Mouse (Mus musculus): ENCODE measurements around the gene Susd6. TPM values are rescaled to one million over a fixed set of nuclear protein-coding genes. Genes with fewer than 3 reads are reported as not detected.

The Susd6 gene
- polyA plus RNA-seq, 1 experiment from 2014 or later, result 22.3 TPM

- no peak overlapping the region for H3K9ac ChIP-seq (ENCODE audit: low read length)
- no peak overlapping the region for H3K4me2 ChIP-seq (ENCODE audit: low read length)
- H3K9me3 ChIP-seq (ENCODE audit: control insufficient read depth, low read length), result no peaks in the 10 kb centered on the region
- no peak overlapping the region for H3K4me3 ChIP-seq (ENCODE audit: control insufficient read depth in 1 of 2, insufficient read depth in 1 of 2, low read depth in 1 of 2, low read length in 2 of 2)
- no peaks in the 10 kb centered on the region for H3K36me3 ChIP-seq (ENCODE audit: control insufficient read depth, insufficient read depth, low read length)
- H3K27ac ChIP-seq (replicated peaks in 1 of 2; ENCODE audit: control insufficient read depth in 1 of 2, insufficient read depth in 1 of 2, low read depth in 2 of 2, low read length in 2 of 2), result peak overlapping the region; percentile 27 to 44; a peak in 3 of 4 replicates
- ATAC-seq (ENCODE audit: insufficient number of reproducible peaks, insufficient read depth, low FRiP score, low read depth), result no peak
- no peaks in the 10 kb centered on the region for H3K27me3 ChIP-seq (ENCODE audit: control insufficient read depth, insufficient read depth, low read length)
- WGBS, result 51% methylated on average over 4 of the region's 4 CpGs
- peaks cover 6 to 63% of the 10 kb centered on the region in 2 experiments for H3K4me1 ChIP-seq (ENCODE audit: control insufficient read depth in 2 of 2, insufficient read depth in 2 of 2, low read length in 2 of 2)
Measured at GRCm38 (mm10) chr12:80821312-80822007, 31.1 kb downstream of the Susd6 start.

- Histone ChIP-seq H3K4me1 (ENCODE audit: control insufficient read depth in 2 of 2, insufficient read depth in 2 of 2, low read length in 2 of 2) (peaks cover 6 to 61% of the 10 kb centered on the region in 2 experiments), H3K4me2 (ENCODE audit: low read length) (no peak overlapping the region), H3K27ac (replicated peaks in 1 of 2; ENCODE audit: control insufficient read depth in 1 of 2, insufficient read depth in 1 of 2, low read depth in 2 of 2, low read length in 2 of 2) (no peak overlapping the region)
Measured at GRCm38 (mm10) chr12:80822533-80822932, 32.2 kb downstream of the Susd6 start.

GRCm38 (mm10) chr12:80824202-80824601 is 33.9 kb downstream of the Susd6 start:
- Histone ChIP-seq H3K9ac (ENCODE audit: low read length) (no peak overlapping the region), H3K27me3 (ENCODE audit: control insufficient read depth, insufficient read depth, low read length) (no peaks in the 10 kb centered on the region), H3K4me1 (ENCODE audit: control insufficient read depth in 2 of 2, insufficient read depth in 2 of 2, low read length in 2 of 2) (peaks cover 7 to 50% of the 10 kb centered on the region in 2 experiments), H3K9me3 (ENCODE audit: control insufficient read depth, low read length) (no peaks in the 10 kb centered on the region), H3K4me3 (ENCODE audit: control insufficient read depth in 1 of 2, insufficient read depth in 1 of 2, low read depth in 1 of 2, low read length in 2 of 2) (no peak overlapping the region), H3K27ac (replicated peaks in 1 of 2; ENCODE audit: control insufficient read depth in 1 of 2, insufficient read depth in 1 of 2, low read depth in 2 of 2, low read length in 2 of 2) (no peak overlapping the region), H3K36me3 (ENCODE audit: control insufficient read depth, insufficient read depth, low read length) (peaks cover 6% of the 10 kb centered on the region; the same call in 1 of the 2 replicates), H3K4me2 (ENCODE audit: low read length) (no peak overlapping the region)
- 84% methylated on average over 1 of the region's 1 CpGs for whole genome bisulfite sequencing
- no peak for ATAC-seq (ENCODE audit: insufficient number of reproducible peaks, insufficient read depth, low FRiP score, low read depth)

More at GRCm38 (mm10) chr12:80822533-80822932, 32.2 kb downstream of the Susd6 start:
- no peaks in the 10 kb centered on the region for H3K27me3 ChIP-seq (ENCODE audit: control insufficient read depth, insufficient read depth, low read length)
- no peaks in the 10 kb centered on the region for H3K9me3 ChIP-seq (ENCODE audit: control insufficient read depth, low read length)
- WGBS, result 93% methylated on average over 7 of the region's 7 CpGs
- no peak overlapping the region for H3K4me3 ChIP-seq (ENCODE audit: control insufficient read depth in 1 of 2, insufficient read depth in 1 of 2, low read depth in 1 of 2, low read length in 2 of 2)
- H3K36me3 ChIP-seq (ENCODE audit: control insufficient read depth, insufficient read depth, low read length), result no peaks in the 10 kb centered on the region
- H3K9ac ChIP-seq (ENCODE audit: low read length), result no peak overlapping the region
- ATAC-seq (ENCODE audit: insufficient number of reproducible peaks, insufficient read depth, low FRiP score, low read depth), result no peak

GRCm38 (mm10) chr12:80826423-80826822 is 36.1 kb downstream of the Susd6 start:
- peaks cover 9 to 41% of the 10 kb centered on the region in 2 experiments for H3K4me1 ChIP-seq (ENCODE audit: control insufficient read depth in 2 of 2, insufficient read depth in 2 of 2, low read length in 2 of 2)
- H3K9me3 ChIP-seq (ENCODE audit: control insufficient read depth, low read length), result no peaks in the 10 kb centered on the region
- H3K4me3 ChIP-seq (ENCODE audit: control insufficient read depth in 1 of 2, insufficient read depth in 1 of 2, low read depth in 1 of 2, low read length in 2 of 2), result no peak overlapping the region
- no peak overlapping the region for H3K9ac ChIP-seq (ENCODE audit: low read length)
- no peak overlapping the region for H3K27ac ChIP-seq (replicated peaks in 1 of 2; ENCODE audit: control insufficient read depth in 1 of 2, insufficient read depth in 1 of 2, low read depth in 2 of 2, low read length in 2 of 2)
- H3K27me3 ChIP-seq (ENCODE audit: control insufficient read depth, insufficient read depth, low read length), result no peaks in the 10 kb centered on the region
- WGBS, result 55% methylated on average over 1 of the region's 1 CpGs
- no peak for ATAC-seq (ENCODE audit: insufficient number of reproducible peaks, insufficient read depth, low FRiP score, low read depth)
- H3K36me3 ChIP-seq (ENCODE audit: control insufficient read depth, insufficient read depth, low read length), result peaks cover 11% of the 10 kb centered on the region; the same call in 1 of the 2 replicates
- no peak overlapping the region for H3K4me2 ChIP-seq (ENCODE audit: low read length)

- no peak for ATAC-seq (ENCODE audit: insufficient number of reproducible peaks, insufficient read depth, low FRiP score, low read depth)
- H3K27me3 ChIP-seq (ENCODE audit: control insufficient read depth, insufficient read depth, low read length), result no peaks in the 10 kb centered on the region
- peaks cover 7 to 30% of the 10 kb centered on the region in 2 experiments for H3K4me1 ChIP-seq (ENCODE audit: control insufficient read depth in 2 of 2, insufficient read depth in 2 of 2, low read length in 2 of 2)
- 47% methylated on average over 5 of the region's 5 CpGs for WGBS
- peak overlapping the region; percentile 10 to 61; a peak in 2 of 4 replicates for H3K27ac ChIP-seq (replicated peaks in 1 of 2; ENCODE audit: control insufficient read depth in 1 of 2, insufficient read depth in 1 of 2, low read depth in 2 of 2, low read length in 2 of 2)
- 0 out of 2 replicates have a peak overlapping the region, but pooled peaks have one; percentile 10 for H3K4me2 ChIP-seq (ENCODE audit: low read length)
- H3K4me3 ChIP-seq (ENCODE audit: control insufficient read depth in 1 of 2, insufficient read depth in 1 of 2, low read depth in 1 of 2, low read length in 2 of 2), result no peak overlapping the region
- peaks cover 16% of the 10 kb centered on the region; the same call in 1 of the 2 replicates for H3K36me3 ChIP-seq (ENCODE audit: control insufficient read depth, insufficient read depth, low read length)
- H3K9me3 ChIP-seq (ENCODE audit: control insufficient read depth, low read length), result no peaks in the 10 kb centered on the region
- H3K9ac ChIP-seq (ENCODE audit: low read length), result no peak overlapping the region
Measured at GRCm38 (mm10) chr12:80827464-80828015, 37.2 kb downstream of the Susd6 start.

GRCm38 (mm10) chr12:80828020-80828419 is 37.7 kb downstream of the Susd6 start:
- Histone ChIP-seq H3K9me3 (ENCODE audit: control insufficient read depth, low read length) (no peaks in the 10 kb centered on the region), H3K27ac (replicated peaks in 1 of 2; ENCODE audit: control insufficient read depth in 1 of 2, insufficient read depth in 1 of 2, low read depth in 2 of 2, low read length in 2 of 2) (no peak overlapping the region), H3K9ac (ENCODE audit: low read length) (no peak overlapping the region), H3K36me3 (ENCODE audit: control insufficient read depth, insufficient read depth, low read length) (peaks cover 16% of the 10 kb centered on the region; the same call in 1 of the 2 replicates), H3K4me2 (ENCODE audit: low read length) (no peak overlapping the region), H3K27me3 (ENCODE audit: control insufficient read depth, insufficient read depth, low read length) (no peaks in the 10 kb centered on the region), H3K4me3 (ENCODE audit: control insufficient read depth in 1 of 2, insufficient read depth in 1 of 2, low read depth in 1 of 2, low read length in 2 of 2) (no peak overlapping the region), H3K4me1 (ENCODE audit: control insufficient read depth in 2 of 2, insufficient read depth in 2 of 2, low read length in 2 of 2) (peaks cover 7 to 31% of the 10 kb centered on the region in 2 experiments)
- WGBS, result 69% methylated on average over 5 of the region's 5 CpGs
- ATAC-seq (ENCODE audit: insufficient number of reproducible peaks, insufficient read depth, low FRiP score, low read depth), result no peak

- ATAC-seq (ENCODE audit: insufficient number of reproducible peaks, insufficient read depth, low FRiP score, low read depth), result no peak
- Histone ChIP-seq H3K9ac (ENCODE audit: low read length) (no peak overlapping the region), H3K27ac (replicated peaks in 1 of 2; ENCODE audit: control insufficient read depth in 1 of 2, insufficient read depth in 1 of 2, low read depth in 2 of 2, low read length in 2 of 2) (no peak overlapping the region), H3K9me3 (ENCODE audit: control insufficient read depth, low read length) (no peaks in the 10 kb centered on the region), H3K36me3 (ENCODE audit: control insufficient read depth, insufficient read depth, low read length) (peaks cover 16% of the 10 kb centered on the region; the same call in 1 of the 2 replicates), H3K4me1 (ENCODE audit: control insufficient read depth in 2 of 2, insufficient read depth in 2 of 2, low read length in 2 of 2) (peaks cover 9 to 40% of the 10 kb centered on the region in 2 experiments), H3K27me3 (ENCODE audit: control insufficient read depth, insufficient read depth, low read length) (no peaks in the 10 kb centered on the region), H3K4me3 (ENCODE audit: control insufficient read depth in 1 of 2, insufficient read depth in 1 of 2, low read depth in 1 of 2, low read length in 2 of 2) (no peak overlapping the region), H3K4me2 (ENCODE audit: low read length) (no peak overlapping the region)
- 74% methylated on average over 2 of the region's 2 CpGs for WGBS
Measured at GRCm38 (mm10) chr12:80828951-80829350, 38.6 kb downstream of the Susd6 start.
